Mouse (Mus musculus): ENCODE measurements around the gene Jazf1. TPM values are rescaled to one million over a fixed set of nuclear protein-coding genes. Genes with fewer than 3 reads are reported as not detected.

Jazf1 gene
- polyA plus RNA-seq, 1 experiment from 2014 or later = 2.2 TPM

- H3K27ac ChIP-seq = no peak overlapping the region
- 67% methylated on average over 8 of the region's 8 CpGs for WGBS
- H3K9me3 ChIP-seq (replicated peaks) = no peaks in the 10 kb centered on the region
- no peaks in the 10 kb centered on the region for H3K27me3 ChIP-seq (ENCODE audit: low read depth, poor library complexity, severe bottlenecking)
- no peak overlapping the region for H3K4me3 ChIP-seq
- peak; percentile 58 for DNase-seq (ENCODE audit: low spot score)
- H3K36me3 ChIP-seq = peaks cover 46% of the 10 kb centered on the region
- no peaks in the 10 kb centered on the region for H3K4me1 ChIP-seq
Measured at GRCm38 (mm10) chr6:52724805-52725439, 343.5 kb downstream of the Jazf1 start.

Other genes starting within 250 kb of the Jazf1 start
- 5.3 and 12.1 TPM in 2 replicates for gene Creb5, start 218.6 kb upstream of the Jazf1 start, polyA plus RNA-seq (2016; fragmentation: Nextera tagmentation; extraction: Ambion mirVana)

Measured in limb, embryonic 10.5 days (tissue).